Mouse (Mus musculus) erythroblast, adult 5-6 weeks (primary cell): ENCODE data around the gene Kif17. TPM values are rescaled to one million over a fixed set of nuclear protein-coding genes. Genes with fewer than 3 reads are reported as not detected.
"Not testable (repeated sequence)": the region's sequence is repeated elsewhere in the genome, so short reads cannot be mapped to it uniquely, and the experiment has no call there.

ENCODE experiments used
- ATAC-seq: replicated peaks from 2 replicates; pipeline ENCODE4 v1.8.0; 2016; ENCODE audit warnings: moderate number of reproducible peaks, mild to moderate bottlenecking, moderate TSS enrichment, inconsistent platforms; ENCODE audit not compliant: poor library complexity, low FRiP score, severe bottlenecking
- total RNA-seq, 2 experiments: library from RNA; stranded (forward) in 1 of 2; stranded (reverse) in 1 of 2; fragments of 150-400 nt in 1 of 2; fragments of 200-764, 138-1000 nt in 1 of 2; gene quantifications; 2 replicates each; pipeline versions ENCODE4 v1.2.3 to v1.2.4; 2015 to 2017; ENCODE audit warnings: low replicate concordance in 2 of 2

The Kif17 gene
- total RNA-seq, 2 experiments from 2014 or later, result 0.26 to 3.3 TPM

- ATAC-seq, result no peak
Observed at GRCm38 (mm10) chr4:138307739-138308138, 57.5 kb downstream of the Kif17 start.

DNA sequence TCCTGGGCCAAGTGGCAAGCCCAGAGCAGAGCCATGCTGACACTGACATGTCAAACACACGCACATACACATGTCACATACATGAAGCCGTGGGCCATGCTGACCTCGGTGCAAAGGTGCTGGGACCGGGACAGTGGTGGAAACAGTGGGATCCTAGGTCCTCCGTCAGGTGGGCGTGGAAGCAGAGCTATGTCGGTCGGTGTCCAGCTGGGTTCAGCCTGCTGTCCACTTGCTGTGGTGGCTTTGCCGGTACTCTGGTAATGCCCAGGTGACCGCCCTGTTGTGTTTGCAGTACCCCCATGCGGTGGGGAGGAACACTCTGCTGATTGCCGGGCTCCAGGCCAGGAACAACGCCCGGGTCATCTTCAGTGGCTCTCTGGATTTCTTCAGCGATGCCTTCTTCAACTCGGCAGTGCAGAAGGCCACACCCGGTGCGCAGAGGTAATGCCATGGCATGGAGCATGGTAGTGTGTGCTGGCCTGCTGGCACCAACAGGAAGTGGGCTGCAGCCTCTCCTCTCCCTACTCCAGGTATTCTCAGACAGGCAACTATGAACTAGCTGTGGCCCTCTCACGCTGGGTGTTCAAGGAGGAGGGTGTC is 60.2 kb downstream of the Kif17 start:
- no peak for ATAC-seq

DNA sequence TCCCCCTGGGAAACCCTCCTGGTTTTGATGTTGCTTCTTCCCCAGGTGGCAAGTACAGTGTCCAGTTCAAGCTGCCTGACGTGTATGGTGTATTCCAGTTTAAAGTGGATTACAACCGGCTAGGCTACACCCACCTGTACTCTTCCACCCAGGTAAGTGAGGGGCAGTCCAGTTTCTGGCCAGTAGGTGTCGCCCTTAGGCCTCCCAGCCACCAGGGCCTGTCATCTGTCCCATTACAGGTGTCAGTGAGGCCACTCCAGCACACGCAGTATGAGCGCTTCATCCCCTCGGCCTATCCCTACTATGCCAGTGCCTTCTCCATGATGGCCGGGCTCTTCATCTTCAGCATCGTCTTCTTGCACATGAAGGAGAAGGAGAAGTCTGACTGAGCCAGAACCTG is 61.4 kb downstream of the Kif17 start:
- ATAC-seq, result peak; percentile 74

DNA sequence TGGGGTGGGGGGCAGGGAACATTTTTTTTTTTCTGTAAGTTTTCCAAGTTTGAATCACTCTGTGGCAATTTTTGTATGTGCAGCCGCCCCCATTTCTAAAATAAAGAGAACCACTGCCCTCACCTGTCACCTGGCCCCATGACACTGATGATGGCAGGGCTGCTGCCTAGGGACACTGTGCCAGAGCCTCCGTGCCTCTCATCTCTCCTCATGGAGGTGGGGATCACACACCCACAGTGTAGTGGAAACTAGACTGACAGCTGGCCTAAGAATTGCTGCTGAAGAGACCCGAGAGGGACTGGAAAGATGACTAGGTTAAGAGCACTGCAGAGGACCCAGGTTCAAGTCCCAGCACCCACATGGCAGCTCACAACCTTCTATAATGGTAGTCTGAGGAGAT is 61.9 kb downstream of the Kif17 start:
- ATAC-seq, result no peak

- no peak for ATAC-seq
Observed at GRCm38 (mm10) chr4:138313021-138313420, 62.8 kb downstream of the Kif17 start.

DNA sequence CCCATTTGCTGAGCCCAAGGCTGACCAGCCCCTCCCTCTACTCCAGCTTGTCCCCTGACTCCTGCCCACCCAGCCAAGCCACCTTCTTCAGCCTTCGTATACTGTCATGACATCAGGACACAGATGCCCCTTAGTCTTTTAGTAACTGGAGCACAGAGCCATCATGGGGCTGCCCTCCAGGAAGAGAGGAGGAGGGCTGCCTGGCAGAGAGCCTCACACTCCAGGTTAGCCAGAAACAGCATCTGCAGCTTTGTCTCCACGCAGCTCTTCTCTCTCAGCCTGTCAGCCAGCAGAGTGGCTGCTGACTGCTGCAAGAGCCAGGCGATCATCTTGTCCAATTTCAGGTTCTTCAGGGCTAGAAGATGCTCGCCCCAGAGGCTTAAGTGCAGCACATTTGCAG is 63.6 kb downstream of the Kif17 start:
- ATAC-seq, result no peak

- no peak for ATAC-seq
Observed at GRCm38 (mm10) chr4:138315781-138316180, 65.5 kb downstream of the Kif17 start.

DNA sequence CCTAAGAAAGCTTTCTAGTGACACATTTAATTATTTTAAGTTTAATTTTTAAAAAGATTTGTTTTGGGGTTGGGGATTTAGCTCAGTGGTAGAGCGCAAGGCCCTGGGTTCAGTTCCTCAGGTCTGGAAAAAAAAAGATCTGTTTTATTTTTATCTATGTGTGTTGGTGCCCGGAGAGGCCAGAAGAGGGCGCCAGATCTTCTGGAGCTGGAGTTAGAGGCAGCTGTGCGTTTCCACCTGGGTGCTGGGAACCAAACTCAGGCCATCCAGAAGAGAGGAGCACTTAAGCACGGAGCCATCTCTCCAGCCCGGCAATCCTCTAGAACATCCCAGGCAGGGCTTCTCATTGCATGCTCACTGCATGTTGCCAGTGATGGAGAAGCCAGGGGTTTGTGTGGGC is 66.1 kb downstream of the Kif17 start:
- no peak for ATAC-seq

- peak; percentile 58 for ATAC-seq
Observed at GRCm38 (mm10) chr4:138318509-138319266, 68.5 kb downstream of the Kif17 start.

GRCm38 (mm10) chr4:138319508-138319907 is 69.3 kb downstream of the Kif17 start:
- peak; percentile 53 for ATAC-seq

DNA sequence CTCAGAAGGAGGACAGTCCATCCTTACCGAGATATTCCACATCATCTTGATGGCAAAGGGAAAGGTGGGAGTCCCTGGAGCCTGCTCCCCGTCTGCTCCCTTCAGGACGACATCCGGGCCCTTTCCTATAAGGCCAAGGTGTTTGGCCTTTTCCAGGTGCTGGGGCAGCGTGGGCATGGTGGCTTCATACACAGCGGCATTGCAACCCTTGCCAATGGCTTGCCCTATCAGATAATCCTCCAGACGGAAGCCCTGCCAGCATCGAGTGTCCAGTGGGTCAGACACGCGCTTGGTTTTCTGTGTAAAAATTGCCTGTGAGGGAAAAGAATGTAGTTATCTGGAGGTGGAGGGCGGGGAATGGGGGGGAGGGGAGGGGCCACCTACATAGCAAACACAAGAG is 70.5 kb downstream of the Kif17 start:
- ATAC-seq, result no peak

DNA sequence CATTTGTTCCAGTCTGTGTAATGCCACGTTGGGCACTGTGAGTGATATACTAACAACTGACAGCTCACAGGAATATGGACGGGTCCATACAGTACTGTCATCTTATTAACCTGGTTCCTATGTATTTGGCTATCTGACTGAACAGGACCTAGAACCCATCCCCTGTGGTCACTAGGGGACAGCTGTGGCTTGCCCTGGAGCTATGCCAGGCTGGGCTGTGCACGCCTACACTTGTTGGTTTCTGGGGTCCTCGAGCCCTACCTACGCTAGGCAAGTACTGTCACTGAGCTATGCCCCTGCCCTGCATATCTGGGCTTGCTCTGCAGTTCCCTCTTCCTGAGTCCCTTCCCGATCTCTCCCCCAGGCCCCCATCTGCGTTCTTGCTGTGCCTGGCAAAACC is 71.3 kb downstream of the Kif17 start:
- ATAC-seq, result no peak

GRCm38 (mm10) chr4:138322692-138323091 is 72.5 kb downstream of the Kif17 start:
- no peak for ATAC-seq

DNA sequence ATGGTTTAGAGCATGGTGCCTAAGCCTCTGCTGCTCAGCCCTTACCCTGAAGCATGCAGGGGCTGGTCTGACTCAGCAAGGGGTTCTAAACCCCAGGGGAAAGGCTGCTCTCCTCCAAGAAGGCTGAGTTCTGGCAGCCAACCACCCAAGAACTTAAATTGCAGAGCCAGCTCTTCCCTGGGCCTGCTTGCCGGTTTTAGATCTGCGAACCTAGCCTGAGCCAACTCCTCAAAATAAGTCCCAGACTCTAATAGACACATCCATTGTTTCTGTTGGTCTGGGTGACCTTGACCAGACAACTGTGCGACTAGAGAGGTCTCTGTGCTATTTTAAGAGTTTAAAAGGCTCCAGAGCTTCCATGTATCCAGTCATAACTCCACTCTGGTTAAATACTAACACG is 73.5 kb downstream of the Kif17 start:
- no peak for ATAC-seq

DNA sequence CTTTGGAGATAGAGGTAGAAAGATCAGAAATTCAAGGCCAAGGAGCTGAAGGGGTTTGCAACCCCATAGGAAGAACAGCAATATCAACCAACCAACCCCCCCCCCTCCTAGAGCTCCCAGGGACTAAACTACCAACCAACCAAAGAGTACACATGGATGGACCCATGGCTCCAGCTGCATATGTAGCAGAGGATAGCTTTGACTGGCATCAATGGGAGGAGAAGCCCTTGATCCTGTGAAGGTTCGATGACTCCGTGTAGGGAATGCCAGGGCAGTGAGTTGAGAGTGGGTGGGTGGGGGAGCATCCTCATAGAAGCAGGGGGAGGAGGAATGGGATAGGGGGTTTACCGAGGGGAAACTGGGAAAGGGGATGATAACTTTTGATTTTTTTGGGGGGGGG is 74.2 kb downstream of the Kif17 start:
- ATAC-seq, result no peak

DNA sequence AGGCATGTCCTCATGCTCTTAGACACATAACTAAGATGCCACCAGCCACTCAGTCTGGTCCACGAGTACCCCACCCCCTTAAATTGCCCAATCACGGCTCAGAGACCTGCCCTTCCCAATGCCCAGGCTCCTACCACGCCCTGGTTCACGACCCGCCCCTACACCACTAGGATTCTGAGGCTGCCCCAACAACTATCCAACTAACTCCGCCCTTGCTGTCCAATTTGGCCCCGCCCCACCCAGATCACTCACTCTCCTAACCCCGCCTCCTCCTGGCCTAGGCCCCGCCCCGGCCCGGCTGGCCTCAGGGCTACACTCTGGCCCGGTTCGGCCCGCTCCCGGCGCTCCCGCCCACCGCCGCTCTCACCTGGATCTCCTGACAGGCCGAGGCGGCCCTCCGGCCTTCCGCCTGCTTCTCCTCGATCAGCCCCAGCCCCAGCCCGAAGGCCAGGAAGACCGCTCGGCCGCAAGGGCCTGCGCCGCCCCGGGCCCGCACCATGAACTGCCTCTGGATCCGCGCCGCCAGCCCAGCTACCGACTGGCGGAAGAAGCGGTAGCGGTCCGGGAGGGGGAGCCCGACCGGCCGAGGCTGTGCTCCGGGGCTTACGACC is 75.3 kb downstream of the Kif17 start:
- ATAC-seq, result peak; percentile 92

DNA sequence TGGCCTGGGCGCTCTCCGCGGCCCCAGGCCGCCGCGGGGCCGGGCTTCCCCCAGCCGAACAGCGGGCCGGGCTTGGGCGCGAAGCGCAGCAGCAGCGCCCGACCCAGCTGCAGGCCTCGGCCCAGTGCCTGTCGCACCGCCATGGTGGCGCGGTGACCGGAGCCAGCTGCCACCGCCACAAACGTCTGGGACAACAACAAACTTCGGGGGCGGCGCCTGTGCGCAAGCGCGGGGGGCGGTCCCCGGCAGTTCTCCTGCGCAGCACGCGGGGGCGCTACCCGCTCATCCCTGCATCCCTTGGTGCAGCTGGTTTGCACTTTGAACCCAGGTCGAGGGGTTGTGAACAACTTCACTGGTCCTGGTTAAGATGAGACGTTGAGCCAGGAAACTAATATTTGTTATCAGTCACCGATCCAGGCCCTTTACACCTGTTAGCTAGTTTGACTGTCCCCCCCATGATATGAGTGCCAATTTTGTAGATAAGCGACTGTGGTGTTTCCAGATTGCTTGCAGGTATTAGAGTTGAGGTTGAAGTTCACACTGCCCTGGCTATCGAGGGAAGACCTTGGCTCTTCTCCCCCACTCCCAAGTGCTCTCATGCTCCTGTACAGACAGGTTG is 76.0 kb downstream of the Kif17 start, which contains the start of gene Pink1:
TSS of gene Pink1 (minus strand) at position 231 of the 619 bp plus-strand sequence.
- ATAC-seq, result peak; percentile 86

- ATAC-seq, result not testable (repeated sequence)
Observed at GRCm38 (mm10) chr4:138327155-138327554, 76.9 kb downstream of the Kif17 start.

GRCm38 (mm10) chr4:138327891-138328470 is 77.7 kb downstream of the Kif17 start:
- 0 out of 2 replicates have a peak, but pooled peaks have one; percentile 9 for ATAC-seq

DNA sequence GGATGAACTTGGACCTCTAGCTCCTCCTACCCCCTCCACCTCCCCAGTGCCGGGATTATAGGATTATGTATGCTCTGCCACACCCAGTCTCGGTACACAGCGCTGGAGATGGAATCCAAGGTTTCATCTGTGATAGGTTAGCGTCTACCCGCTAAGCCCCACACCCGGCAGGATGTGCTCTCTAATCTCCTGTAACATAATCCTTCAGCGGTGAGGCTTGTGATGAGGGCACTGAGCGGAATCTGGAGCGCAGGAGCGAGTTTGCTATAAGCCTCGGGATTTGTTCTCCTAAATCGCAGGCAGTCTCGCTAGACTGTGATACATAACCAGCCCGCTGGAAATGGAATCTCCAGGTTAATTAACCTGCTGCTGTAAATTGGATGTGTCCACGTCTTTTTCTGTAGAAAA is 80.0 kb downstream of the Kif17 start:
- ATAC-seq, result no peak
